Mouse (Mus musculus) intestine, embryonic 14.5 days (tissue): ENCODE data around the gene Rpl23. TPM values are rescaled to one million over a fixed set of nuclear protein-coding genes. Genes with fewer than 3 reads are reported as not detected.
A peak's percentile ranks its signal among the peaks of the same experiment; 100 is the strongest.

Source experiments
- ATAC-seq: fragments of 200-750 bp; cut with Nextera tagmentation; replicated peaks from 2 replicates; pipeline ENCODE4 v1.8.0; 2017; ENCODE audit warnings: low read depth, moderate number of reproducible peaks, moderate TSS enrichment, moderate library complexity; ENCODE audit not compliant: low FRiP score, low TSS enrichment
- DNase-seq: peaks from one replicate; pipeline ENCODE4 v3.0.0-alpha.2; 2018; ENCODE audit warnings: low spot score
- H3K27ac ChIP-seq: fragments of 300-500 bp; sonication (generic); 2 replicates; pipeline ENCODE4 v1.5.1; 2014; ENCODE audit warnings: low read depth, mild to moderate bottlenecking, control low read depth
- H3K27me3 ChIP-seq: fragments of 300-500 bp; sonication (generic); replicated peaks from 2 replicates; pipeline ENCODE4 v1.6.1; 2014; ENCODE audit warnings: low read length, control low read depth; ENCODE audit not compliant: control insufficient read depth, insufficient read depth
- H3K36me3 ChIP-seq: fragments of 300-500 bp; sonication (generic); 2 replicates; pipeline ENCODE4 v1.6.1; 2014; ENCODE audit warnings: low read length, control low read depth; ENCODE audit not compliant: control insufficient read depth, insufficient read depth
- H3K4me1 ChIP-seq: fragments of 300-500 bp; sonication (generic); replicated peaks from 2 replicates; pipeline ENCODE4 v1.6.1; 2014; ENCODE audit warnings: low read length, control low read depth, mixed read lengths; ENCODE audit not compliant: control insufficient read depth, insufficient read depth
- H3K4me2 ChIP-seq: fragments of 300-500 bp; sonication (generic); 2 replicates; pipeline ENCODE4 v1.6.1; 2014; ENCODE audit warnings: low read length
- H3K4me3 ChIP-seq: fragments of 300-500 bp; sonication (generic); 2 replicates; pipeline ENCODE4 v1.5.1; 2014; ENCODE audit warnings: low read depth, low read length, control low read depth, mixed read lengths
- H3K9ac ChIP-seq: fragments of 300-500 bp; sonication (generic); 2 replicates; pipeline ENCODE4 v1.6.1; 2014; ENCODE audit warnings: mild to moderate bottlenecking, low read length
- H3K9me3 ChIP-seq: fragments of 300-500 bp; sonication (generic); 2 replicates; pipeline ENCODE4 v1.6.1; 2016; ENCODE audit warnings: low read length, control low read depth; ENCODE audit not compliant: control insufficient read depth
- WGBS: fragments of 180-500 bp; shearing (Covaris S2); extraction: QIAGEN DNeasy Blood & Tissue Kit; methylation state at CpG from one replicate; pipeline ENCODE4 v1.1.7; 2014; 5-methylcytosine and 5-hydroxymethylcytosine counted together
- polyA plus RNA-seq: library from polyadenylated mRNA; unstranded; fragments of >200 nt; fragmentation: Nextera tagmentation; extraction: Ambion mirVana; gene quantifications from 2 replicates; pipeline ENCODE4 v1.2.1, GENCODE M21; 2014

Gene Rpl23
- polyA plus RNA-seq, 1 experiment from 2014 or later = 786 TPM

- Histone ChIP-seq H3K27ac (no peak overlapping the region), H3K9ac (no peak overlapping the region), H3K27me3 (no peaks in the 10 kb centered on the region), H3K36me3 (peaks cover 64% of the 10 kb centered on the region), H3K4me3 (no peak overlapping the region), H3K4me1 (peaks cover 10% of the 10 kb centered on the region), H3K4me2 (no peak overlapping the region), H3K9me3 (no peaks in the 10 kb centered on the region)
- ATAC-seq (peak; percentile 33; the same call in 1 of the 2 replicates), DNase-seq (no peak)
- 65% methylated on average over 5 of the region's 5 CpGs for WGBS
Measured at GRCm38 (mm10) chr11:97776497-97777128, 5.6 kb downstream of the Rpl23 start.

GRCm38 (mm10) chr11:97775808-97776496 lies 6.3 kb downstream of the Rpl23 start, which contains the start of gene 1700001P01Rik:
Gene 1700001P01Rik, minus strand, starts transcription at chr11:97775918.
- ATAC-seq (no peak), DNase-seq (no peak)
- no peaks in the 10 kb centered on the region for H3K27me3 ChIP-seq
- H3K4me3 ChIP-seq = no peak within 1 kb of the TSS
- peaks cover 60% of the 10 kb centered on the region for H3K36me3 ChIP-seq
- H3K9me3 ChIP-seq = no peaks in the 10 kb centered on the region
- no peak within 1 kb of the TSS for H3K9ac ChIP-seq
- no peak within 1 kb of the TSS for H3K4me2 ChIP-seq
- peaks cover 10% of the 10 kb centered on the region for H3K4me1 ChIP-seq
- 52% methylated on average over 17 of the region's 17 CpGs for WGBS
- H3K27ac ChIP-seq = no peak within 1 kb of the TSS

- Histone ChIP-seq H3K4me2 (no peak overlapping the region), H3K27me3 (no peaks in the 10 kb centered on the region), H3K9ac (no peak overlapping the region), H3K4me1 (peaks cover 3% of the 10 kb centered on the region), H3K27ac (no peak overlapping the region), H3K4me3 (no peak overlapping the region), H3K36me3 (peaks cover 53% of the 10 kb centered on the region), H3K9me3 (no peaks in the 10 kb centered on the region)
- ATAC-seq (0 out of 2 replicates have a peak, but pooled peaks have one; percentile 47), DNase-seq (no peak)
- 75% methylated on average over 13 of the region's 13 CpGs for WGBS
Measured at GRCm38 (mm10) chr11:97775186-97775585, 7.1 kb downstream of the Rpl23 start.

GRCm38 (mm10) chr11:97771410-97771809 lies 10.8 kb downstream of the Rpl23 start:
- Histone ChIP-seq H3K9ac (no peak overlapping the region), H3K4me3 (no peak overlapping the region), H3K36me3 (peaks cover 15% of the 10 kb centered on the region; the same call in 1 of the 2 replicates), H3K4me1 (no peaks in the 10 kb centered on the region), H3K9me3 (no peaks in the 10 kb centered on the region), H3K4me2 (no peak overlapping the region), H3K27ac (no peak overlapping the region), H3K27me3 (no peaks in the 10 kb centered on the region)
- 77% methylated on average over 14 of the region's 14 CpGs for WGBS
- DNase-seq (no peak), ATAC-seq (no peak)

- Histone ChIP-seq H3K36me3 (no peaks in the 10 kb centered on the region), H3K27me3 (no peaks in the 10 kb centered on the region), H3K27ac (no peak overlapping the region), H3K4me1 (peaks cover 7% of the 10 kb centered on the region), H3K4me2 (no peak overlapping the region), H3K4me3 (no peak overlapping the region), H3K9ac (no peak overlapping the region), H3K9me3 (no peaks in the 10 kb centered on the region)
- ATAC-seq (peak; percentile 37; the same call in 1 of the 2 replicates), DNase-seq (peak; percentile 82)
- WGBS = 16% methylated on average over 2 of the region's 2 CpGs
Measured at GRCm38 (mm10) chr11:97769704-97770103, 12.5 kb downstream of the Rpl23 start.

GRCm38 (mm10) chr11:97766154-97766881 lies 15.9 kb downstream of the Rpl23 start, which contains the start of gene Cwc25:
Gene Cwc25, minus strand, starts transcription at chr11:97766556.
- 1% methylated on average over 38 of the region's 38 CpGs for WGBS

GRCm38 (mm10) chr11:97761638-97762037 lies 20.6 kb downstream of the Rpl23 start:
- Histone ChIP-seq H3K4me2 (no peak overlapping the region), H3K4me1 (peaks cover 7% of the 10 kb centered on the region), H3K9me3 (no peaks in the 10 kb centered on the region), H3K4me3 (no peak overlapping the region), H3K9ac (no peak overlapping the region), H3K27ac (no peak overlapping the region), H3K36me3 (peaks cover 42% of the 10 kb centered on the region), H3K27me3 (no peaks in the 10 kb centered on the region)
- DNase-seq = no peak
- ATAC-seq = no peak

More at GRCm38 (mm10) chr11:97766154-97766881, 15.9 kb downstream of the Rpl23 start, which contains the start of gene Cwc25:
- H3K36me3 ChIP-seq = peaks cover 20% of the 10 kb centered on the region
- H3K27me3 ChIP-seq = no peaks in the 10 kb centered on the region
- ATAC-seq (peak; percentile 93), DNase-seq (peak; percentile 99)
- H3K4me2 ChIP-seq = peak within 1 kb of the TSS; percentile 96
- H3K4me1 ChIP-seq = peaks cover 7% of the 10 kb centered on the region
- H3K9ac ChIP-seq = peak within 1 kb of the TSS; percentile 91
- peak within 1 kb of the TSS; percentile 90 for H3K27ac ChIP-seq
- peak within 1 kb of the TSS; percentile 98 for H3K4me3 ChIP-seq
- no peaks in the 10 kb centered on the region for H3K9me3 ChIP-seq

- Histone ChIP-seq H3K4me2 (no peak overlapping the region), H3K36me3 (peaks cover 65% of the 10 kb centered on the region), H3K4me3 (no peak overlapping the region), H3K9me3 (no peaks in the 10 kb centered on the region), H3K4me1 (no peaks in the 10 kb centered on the region), H3K27ac (no peak overlapping the region), H3K27me3 (no peaks in the 10 kb centered on the region), H3K9ac (no peak overlapping the region)
- WGBS = 86% methylated on average over 6 of the region's 6 CpGs
- ATAC-seq (no peak), DNase-seq (no peak)
Measured at GRCm38 (mm10) chr11:97758942-97759341, 23.3 kb downstream of the Rpl23 start.
